Mouse (Mus musculus) testis, adult 2 months (tissue): Measurements from ENCODE around the gene Rtn4r.

ENCODE experiments used
- CTCF ChIP-seq: fragments of 200-500 bp; IDR thresholded peaks from 2 replicates; pipeline ENCODE4 v1.5.1; 2012; ENCODE audit warnings: low read depth, mild to moderate bottlenecking, inconsistent platforms, low read length, moderate library complexity; ENCODE audit not compliant: control insufficient read depth, insufficient read depth, insufficient replicate concordance
- POLR2A ChIP-seq: fragments of 200-500 bp; IDR thresholded peaks from 2 replicates; pipeline ENCODE4 v1.6.1; 2012; ENCODE audit warnings: low read depth, mild to moderate bottlenecking, inconsistent platforms, low read length, moderate library complexity; ENCODE audit not compliant: control insufficient read depth

DNA sequence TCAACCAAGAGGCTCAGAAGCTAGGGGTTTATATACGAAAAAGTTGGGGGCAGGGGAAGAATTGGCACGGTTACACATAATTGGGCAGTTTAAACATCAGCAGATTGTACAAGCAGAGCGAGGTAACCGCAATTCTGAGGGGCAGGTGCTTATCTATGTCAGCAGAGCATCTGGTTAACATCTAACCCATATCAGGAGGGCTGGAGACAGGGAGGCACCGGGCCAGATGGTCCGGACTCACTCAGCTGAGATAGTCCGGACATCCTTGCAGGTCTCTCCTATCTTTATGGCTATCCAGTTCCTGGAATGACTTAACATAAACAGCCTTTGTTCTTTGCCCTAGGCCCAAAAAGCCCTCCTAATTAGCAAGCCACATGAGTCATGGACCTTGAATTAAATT, 16.4 kb upstream of the Rtn4r start:
- no peak for TF ChIP-seq POLR2A
- no peak for TF ChIP-seq CTCF
